Mouse (Mus musculus): Measurements from ENCODE around the gene Nr0b2.

Gene Nr0b2

DNA sequence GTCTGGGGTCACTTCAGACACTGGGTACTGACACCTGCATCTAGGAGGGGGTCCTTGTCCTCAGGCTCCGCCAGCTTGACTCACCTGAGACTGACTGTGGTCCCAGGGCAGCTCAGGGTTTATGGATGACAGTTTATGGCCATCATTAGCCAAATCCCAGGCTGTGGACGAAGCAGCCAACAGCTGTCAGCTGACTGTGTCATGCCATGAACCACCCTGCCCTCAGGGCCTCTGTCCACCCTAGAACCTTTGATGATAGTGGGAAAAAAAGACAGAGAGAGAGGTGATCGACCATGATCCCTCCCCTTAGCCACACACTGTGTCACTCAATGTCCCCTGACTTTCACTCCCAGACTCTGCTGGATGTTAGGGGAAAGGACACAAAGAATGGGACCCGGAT is 8.4 kb downstream of the Nr0b2 start:
- WGBS: 80% methylated on average over 4 of the region's 4 CpGs

DNA sequence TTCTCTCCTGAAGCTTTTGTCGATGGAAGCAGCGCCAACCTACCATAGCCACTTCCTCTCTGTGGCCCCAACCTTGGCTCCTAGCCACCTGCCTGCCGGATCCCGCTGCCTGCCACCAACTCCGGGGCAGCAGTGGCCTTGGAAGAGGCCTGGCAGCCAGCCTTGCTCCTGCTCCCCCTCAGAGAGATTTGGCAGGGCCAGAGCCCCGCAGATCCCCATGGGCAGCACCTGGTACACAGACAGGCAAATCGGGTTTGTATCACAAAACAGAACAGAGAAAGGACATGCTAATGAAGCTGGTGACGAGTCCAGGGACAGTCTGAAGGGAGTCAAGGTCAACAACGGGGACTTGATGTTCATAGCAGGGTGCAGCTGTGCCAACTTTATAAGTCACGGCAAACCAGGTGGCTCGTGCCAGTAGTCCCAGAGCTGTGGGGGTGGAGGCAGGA is 10.0 kb downstream of the Nr0b2 start:
- WGBS: 28% methylated on average over 11 of the region's 11 CpGs

DNA sequence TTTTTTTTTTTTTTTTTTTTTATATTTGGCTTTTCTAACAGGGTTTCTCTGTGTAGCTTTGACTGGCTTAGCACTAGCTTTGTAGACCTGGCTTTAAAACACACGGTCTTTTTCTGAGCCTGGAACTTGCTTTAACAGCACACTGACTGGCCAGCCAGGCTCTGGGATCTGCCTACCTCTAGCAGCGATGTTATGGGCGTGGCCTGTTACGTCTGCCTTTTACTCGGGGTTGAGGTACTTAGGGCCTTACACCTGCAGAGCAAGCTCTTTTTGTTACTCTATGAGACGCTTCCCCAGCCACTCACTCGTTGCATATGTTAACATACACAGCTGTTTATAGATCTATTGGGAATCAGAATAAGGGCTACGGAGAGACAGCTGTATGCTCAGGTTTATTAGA is 14.1 kb downstream of the Nr0b2 start:
- 29% methylated on average over 8 of the region's 8 CpGs for WGBS

DNA sequence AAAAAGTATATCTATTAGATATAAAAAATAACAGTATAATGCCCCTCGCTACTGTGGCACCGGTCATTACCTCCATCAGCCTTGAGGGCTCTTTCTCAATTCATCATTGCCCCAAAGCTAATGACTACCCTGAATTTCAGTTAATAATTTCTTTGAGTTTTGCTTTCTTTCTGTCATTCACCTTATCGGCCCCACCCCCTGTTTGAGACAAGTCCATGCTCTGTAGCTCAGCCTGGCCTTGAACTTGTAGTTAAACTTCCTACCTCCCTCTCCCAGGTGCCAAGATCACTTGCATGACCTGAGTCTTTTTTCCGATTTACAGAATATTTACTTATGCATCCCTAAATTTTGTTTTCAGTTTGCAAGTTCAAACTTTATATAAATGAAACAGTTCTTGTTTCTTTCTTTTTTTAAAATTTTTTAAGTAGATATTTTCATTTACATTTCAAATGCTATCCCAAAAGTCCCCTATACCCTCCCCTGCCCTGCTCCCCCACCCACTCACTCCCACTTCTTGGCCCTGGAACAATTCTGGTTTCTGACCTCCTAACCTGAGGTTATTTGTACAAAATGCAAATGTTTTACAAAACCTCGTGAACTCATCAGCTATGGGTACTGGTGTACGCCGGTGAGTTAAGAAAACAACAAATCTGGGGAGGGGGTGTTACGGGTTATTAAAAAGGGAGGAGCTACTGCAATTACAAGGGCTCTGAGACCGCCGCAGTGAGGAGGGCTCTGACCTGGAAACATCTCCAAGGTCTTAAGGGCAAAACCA is 16.3 kb downstream of the Nr0b2 start:
- 84% methylated on average over 10 of the region's 10 CpGs for WGBS

DNA sequence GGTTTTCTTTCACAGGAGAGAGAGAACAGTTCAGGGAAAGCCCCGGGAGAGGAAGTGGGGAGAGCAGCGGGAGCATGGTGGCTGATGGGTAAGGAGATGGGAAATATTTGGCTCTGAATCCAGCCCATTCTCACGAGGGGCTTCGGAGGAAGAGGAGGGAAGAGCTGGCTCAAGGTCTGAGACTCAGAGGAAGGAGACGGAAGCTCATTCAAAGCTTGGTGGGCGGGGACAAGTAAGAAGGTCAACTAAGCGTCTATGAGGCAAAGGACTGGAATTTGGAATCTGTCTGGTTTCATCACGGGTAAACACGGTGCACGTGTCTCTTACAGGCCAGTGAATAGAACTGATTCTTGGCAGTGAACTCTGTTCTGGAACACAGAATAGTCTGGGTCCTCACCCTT is 16.9 kb downstream of the Nr0b2 start:
- WGBS: 55% methylated on average over 10 of the region's 10 CpGs

DNA sequence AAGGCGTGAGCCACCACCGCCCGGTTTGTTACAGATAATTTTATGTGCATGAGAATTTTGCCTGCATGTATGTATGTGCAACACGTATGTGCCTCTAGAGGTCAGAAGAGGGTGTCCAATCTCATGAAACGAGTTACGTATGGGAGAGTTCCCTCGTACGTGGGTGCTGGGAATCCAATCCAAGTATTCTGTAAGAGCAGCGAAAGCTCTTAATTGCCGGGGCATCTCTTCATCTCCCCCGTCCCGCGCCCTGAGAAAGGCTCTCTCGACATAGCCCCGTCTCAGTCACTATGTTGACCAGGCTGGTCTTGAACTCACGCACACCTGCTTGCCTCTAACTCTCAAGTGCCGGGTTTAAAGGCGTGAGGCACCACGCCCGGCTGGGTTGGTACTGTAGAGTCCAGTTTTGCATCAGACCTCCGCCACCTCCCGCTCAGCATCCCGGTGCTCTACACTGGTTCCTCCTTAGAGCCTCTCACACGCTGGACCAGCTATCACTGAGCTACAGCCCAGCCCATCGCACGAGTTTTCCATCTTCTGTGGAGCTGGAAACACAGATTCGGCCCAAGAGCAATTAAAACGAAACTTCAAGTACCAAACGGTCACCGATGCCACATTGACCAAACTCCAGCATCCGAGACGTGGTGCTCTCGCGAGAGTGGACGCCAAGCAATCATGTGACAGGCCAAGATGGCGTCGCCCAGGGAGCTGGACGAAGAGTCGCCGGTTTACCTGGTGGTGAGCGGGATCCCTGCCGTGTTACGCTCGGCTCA is 21.1 kb downstream of the Nr0b2 start, which contains the start of gene Gpatch3:
TSS of gene Gpatch3 (plus strand) at position 676 of the 773 bp plus-strand sequence.
- WGBS: 3% methylated on average over 44 of the region's 44 CpGs

DNA sequence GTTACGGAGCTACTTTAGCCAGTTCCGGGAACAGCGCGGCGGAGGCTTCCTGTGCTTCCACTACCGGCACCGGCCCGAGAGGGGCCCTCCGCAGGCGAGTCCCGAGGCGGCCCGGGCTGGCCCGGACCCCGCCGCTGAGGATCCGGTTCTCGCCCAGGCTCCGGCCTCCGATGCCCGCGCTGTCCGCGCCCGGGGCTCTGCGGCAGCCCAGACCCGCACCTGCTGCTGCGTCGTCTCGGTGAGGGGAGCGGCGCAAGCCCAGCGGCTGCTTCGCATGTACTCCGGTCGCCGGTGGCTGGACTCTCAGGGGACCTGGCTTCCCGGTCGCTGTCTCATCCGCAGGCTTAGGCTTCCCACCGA is 21.6 kb downstream of the Nr0b2 start:
- WGBS: under 1% methylated on average over 41 of the region's 41 CpGs

DNA sequence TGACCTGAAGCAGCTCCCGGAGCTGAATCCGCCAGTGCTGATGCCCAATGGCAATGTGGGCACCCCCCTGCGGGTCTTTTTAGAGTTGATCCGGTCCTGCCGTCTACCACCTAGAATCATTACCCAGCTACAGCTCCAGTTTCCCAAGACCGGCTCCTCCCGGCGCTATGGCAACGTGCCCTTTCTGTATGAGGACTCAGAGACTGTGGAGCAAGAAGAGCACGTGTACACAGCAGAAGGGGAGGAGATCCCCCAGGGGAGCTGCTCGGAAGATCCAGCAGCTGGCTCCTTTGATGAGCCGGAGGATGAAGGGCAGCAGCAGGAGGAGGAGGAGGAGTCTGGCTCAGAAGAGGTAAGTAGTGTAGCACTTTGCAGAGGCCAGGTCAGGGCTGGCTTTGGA is 24.8 kb downstream of the Nr0b2 start:
- WGBS: 72% methylated on average over 12 of the region's 12 CpGs

DNA sequence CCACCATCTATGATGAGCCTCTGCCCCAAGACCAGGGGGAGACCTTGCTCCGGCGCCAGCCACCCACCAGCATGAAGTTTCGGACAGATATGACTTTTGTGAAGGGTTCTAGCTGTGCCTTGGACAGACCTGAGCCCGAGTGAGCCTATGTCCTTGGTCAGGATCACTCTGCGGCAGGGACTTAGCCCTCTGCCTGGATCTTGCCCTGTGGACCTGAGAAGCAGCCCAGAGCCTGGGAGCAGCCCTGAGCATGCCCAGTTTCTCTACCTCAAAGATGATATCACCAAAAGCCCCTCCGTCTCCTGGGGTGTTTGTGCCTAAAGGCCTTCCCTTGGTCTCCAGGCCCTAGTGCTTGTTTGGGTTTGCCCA is 30.5 kb downstream of the Nr0b2 start:
- WGBS: 59% methylated on average over 6 of the region's 6 CpGs

DNA sequence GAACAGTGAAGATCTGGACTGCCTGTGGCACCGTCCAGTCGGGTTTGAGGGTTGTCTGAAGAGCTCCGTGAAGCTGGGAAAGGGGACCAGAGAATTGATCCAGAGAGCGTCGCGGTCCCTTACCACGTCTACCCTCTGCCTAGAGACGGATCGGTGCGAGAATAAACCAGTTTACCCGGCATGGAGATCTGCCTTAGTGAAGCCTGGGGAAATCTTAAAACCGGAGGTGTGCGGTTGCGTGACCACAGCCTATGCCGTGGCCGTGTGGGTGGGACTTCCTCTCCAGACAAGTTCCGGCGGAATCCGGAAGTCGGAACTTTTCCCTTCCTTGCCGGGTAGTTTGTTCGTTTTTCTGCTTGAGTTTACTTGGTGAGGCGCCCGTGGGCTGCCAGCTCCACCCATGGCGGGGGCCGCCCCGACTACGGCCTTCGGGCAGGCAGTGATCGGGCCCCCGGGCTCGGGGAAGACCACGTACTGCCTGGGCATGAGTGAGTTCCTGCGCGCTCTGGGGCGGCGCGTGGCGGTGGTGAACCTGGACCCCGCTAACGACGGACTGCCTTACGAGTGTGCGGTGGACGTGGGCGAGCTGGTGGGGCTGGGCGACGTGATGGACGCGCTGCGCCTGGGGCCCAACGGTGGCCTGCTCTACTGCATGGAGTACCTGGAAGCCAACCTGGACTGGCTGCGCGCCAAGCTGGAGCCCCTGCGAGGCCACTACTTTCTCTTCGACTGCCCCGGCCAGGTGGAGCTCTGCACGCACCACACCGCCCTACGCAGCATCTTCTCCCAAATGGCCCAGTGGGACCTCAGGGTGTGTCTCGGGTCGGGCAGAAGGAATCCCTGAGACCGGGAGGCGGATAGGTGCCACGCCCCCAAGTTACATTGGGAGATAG is 31.1 kb downstream of the Nr0b2 start, which contains the start of gene Gpn2:
TSS of gene Gpn2 (plus strand) at position 304 of the 893 bp plus-strand sequence.
- under 1% methylated on average over 65 of the region's 65 CpGs for WGBS

DNA sequence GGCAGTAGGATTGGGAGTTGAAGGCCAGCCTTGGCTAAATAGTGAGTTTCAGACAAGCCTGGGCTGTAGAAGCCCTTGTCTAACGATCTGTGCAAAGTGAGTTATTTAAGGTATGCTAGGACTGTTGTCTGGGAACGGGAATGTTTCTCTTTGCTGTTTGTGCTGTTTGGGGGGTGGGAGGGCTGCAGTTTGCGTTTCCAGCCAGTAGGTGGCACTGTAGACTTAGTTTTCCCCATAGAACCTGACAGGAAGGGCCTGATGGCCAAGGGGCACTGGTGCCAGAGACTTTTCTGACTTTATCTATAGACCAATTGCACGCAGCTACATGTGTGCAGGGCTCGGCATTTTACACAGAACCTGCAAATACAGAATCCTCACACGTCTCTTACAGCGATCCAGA is 39.4 kb downstream of the Nr0b2 start:
- WGBS: 32% methylated on average over 7 of the region's 7 CpGs

DNA sequence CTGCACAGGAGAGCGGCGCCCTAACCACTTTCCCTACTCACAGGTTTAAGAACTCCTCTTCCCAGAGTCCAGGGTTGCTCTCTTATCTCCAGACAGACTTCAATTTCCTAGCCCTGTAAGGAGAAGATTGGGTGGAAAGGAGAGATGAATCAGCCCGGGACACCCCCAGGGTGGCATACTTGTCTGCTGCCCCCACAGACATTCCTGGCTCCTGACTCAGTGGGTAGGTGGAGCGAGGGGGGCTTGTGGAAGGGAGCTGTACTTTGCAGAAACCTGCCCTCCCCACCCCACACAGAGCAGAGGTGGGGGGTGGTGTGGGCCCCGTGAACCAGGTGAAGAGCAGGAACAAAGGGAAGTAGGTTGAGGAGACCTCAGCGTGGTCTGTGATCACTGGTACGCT is 42.4 kb downstream of the Nr0b2 start:
- 60% methylated on average over 7 of the region's 7 CpGs for WGBS

DNA sequence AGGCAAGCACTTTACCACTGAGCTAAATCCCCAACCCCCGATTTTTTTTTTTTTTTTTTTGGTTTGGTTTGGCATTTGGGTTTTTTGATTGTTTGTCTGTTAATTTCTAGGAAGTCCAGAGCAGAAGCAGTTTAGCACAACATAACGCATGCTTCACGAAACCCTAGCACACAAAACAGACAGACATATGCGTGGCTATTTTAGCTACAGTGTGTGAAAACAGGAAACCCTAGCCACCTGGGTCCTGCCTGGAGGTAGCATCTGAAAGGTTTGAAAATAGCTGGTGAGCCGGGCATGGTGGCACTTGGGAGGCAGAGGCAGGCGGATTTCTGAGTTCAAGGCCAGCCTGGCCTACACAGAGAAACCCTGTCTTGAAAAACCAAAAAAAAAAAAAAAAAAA is 42.9 kb downstream of the Nr0b2 start:
- 61% methylated on average over 6 of the region's 6 CpGs for WGBS

DNA sequence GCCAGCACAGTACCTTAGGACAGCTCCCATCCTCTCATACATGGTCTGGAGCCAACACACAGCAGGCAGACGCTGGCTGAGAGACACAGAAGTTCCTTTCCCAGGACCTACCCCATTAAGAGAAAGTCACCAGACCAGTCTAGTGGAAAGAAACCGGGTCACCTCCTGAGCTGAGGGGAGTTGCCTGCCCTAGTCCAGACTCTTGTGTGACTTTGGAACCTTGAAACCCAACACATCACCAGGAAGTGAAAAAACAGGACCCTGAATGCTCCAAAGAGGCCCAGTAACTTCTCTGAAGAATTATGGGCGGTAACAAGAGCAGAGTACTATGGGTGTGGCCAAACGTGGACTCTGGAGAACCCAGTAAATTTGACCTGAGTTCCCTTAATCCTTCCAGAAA is 45.4 kb downstream of the Nr0b2 start:
- 67% methylated on average over 4 of the region's 4 CpGs for WGBS

DNA sequence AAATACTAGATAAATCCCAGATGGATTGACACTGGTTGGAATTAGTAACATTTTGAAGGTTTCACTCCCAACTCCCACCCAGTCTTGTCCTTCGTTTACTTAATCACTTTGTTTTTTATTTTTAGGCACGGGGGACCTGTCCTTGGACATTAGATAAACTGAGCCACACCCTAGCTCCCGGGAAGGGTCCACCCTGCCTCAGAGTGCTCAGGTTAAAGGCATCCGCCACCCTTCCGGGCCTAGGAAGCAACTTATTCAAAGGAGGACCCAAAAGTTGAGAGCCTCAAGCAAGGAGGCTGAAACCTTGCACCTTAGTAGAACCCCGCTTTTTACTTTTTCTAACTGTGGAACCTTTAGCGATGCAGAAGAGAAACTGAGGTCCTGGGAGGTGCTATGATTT is 45.9 kb downstream of the Nr0b2 start:
- 44% methylated on average over 7 of the region's 7 CpGs for WGBS

DNA sequence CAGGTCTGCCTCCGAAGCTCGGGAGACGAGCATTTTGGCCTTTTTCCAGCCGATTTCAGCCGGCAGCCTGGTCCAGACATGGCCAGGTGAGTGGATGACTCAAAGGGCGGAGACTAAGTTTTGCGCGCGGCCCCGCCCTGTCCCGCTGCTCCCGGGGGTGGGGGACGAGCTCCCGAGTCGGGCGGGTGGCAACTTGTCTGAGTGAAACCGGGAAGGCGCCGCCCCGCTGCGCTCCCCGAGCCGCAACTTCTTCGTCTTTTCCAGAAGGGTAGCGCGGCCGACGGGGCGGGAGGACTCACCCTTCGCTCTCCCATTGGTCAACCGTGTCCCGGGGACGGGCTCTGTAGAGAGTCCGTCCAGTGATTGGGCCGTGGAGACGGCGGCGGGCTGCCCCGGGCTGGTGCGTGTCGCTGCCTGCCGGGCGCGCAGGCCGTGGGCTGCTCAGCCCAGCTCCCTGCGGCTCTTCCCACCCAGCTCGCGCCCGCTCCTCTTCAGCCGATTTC is 46.4 kb downstream of the Nr0b2 start:
- WGBS: under 1% methylated on average over 50 of the region's 50 CpGs

DNA sequence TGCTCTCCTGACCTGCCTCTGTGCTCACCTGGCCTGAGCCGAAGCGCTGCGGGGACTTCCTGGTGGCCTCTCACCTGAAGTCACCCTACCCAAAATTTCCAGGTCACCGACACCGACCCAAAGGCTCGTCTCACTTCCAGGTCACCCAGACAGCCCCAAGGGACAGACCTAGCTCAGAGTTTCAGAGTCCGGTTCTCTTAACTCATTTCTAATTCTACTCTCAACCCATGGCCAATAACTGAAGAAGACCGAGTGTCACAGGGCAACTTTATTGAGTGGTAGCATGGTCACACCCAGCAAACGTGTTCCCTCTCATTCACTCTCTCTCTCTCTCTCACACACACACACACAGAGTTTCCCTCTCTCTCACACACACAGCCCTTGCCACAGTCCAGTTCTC is 47.1 kb downstream of the Nr0b2 start:
- 15% methylated on average over 9 of the region's 9 CpGs for WGBS

DNA sequence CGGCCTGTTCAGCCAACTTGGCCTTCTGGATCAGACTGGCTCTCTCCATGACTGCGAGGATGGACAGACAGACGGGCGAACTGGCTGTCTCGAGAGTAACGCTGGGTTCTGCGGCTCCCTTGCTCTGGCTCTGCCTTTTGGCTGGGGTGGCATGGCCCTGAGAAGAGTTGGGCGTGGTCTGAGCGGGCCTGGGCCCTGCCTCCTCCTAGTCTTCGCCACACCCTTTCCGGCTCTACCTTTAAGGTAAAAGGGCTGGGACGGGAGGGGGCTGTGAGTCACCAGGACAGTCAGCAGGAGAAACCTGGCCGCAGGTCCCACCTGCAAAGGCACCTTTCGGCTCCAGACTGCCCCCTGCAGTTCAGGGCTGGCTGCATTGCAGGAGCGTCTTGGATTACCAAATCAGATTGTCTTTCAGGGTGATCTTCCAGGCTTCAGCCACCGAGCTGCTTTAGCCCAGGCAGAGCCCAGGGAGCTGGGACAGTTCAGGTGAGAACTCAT is 48.6 kb downstream of the Nr0b2 start, which contains the start of gene Sfn:
TSS of gene Sfn (minus strand) at position 448 of the 498 bp plus-strand sequence.
- 10% methylated on average over 16 of the region's 16 CpGs for WGBS

DNA sequence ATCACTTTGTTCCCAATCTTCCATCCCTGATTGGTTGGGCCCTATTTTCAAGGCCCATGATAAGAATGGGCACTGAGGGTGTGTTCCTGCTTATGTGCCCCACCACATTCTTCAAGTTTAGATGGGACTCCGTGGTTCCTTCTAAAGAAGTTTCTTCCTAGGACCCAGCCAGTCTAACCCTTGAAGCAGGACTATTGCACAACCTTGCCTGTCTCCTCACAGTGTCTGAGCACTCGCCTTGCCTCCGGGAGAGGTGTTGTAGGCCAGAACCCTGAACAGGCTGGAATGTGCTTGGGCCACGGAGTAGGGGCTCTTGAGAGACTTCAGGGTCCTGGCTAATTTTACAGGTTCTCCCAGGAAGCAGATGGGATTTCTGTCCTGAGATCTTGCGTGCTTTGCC is 49.9 kb downstream of the Nr0b2 start:
- 95% methylated on average over 5 of the region's 5 CpGs for WGBS

DNA sequence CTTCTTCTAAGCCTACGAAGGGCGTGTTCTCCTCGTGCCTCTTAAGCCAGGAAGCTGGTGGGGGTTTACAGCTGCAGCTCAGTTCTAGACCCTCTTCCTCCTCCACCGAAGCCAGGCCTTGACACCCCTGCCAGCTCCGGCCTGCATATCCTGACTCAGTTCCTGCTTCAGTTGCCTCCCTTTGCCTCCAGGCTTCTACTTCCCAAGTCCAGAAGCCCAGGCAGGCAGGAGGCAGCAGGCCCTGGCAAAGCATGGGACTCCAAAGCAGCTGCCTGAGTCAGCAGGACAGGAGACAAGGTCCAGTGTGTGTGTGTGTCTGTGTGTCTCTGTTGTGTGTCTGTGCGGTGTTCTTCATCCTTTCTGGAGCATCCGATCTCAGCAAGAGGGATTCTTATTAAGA is 51.0 kb downstream of the Nr0b2 start:
- WGBS: 84% methylated on average over 7 of the region's 7 CpGs

DNA sequence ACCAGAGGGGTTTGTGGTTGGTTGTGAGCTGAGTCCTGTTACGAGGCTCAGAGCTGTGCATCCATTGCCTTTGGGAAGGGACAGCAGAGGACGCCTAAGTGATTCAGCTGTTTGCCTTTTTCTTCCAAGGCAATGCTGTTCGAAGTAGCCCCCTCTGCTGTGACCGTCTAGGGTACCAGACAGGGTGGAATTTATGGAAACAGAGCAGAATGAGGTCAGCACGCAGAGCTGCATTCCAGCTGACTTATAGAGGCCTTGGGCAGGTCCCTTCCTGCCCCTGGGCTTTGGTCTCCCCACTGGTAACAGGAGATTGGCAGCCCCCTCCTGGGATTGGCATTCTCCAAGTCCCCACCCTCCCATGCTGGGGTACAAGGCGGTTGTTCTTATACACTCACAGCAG is 51.7 kb downstream of the Nr0b2 start:
- WGBS: 82% methylated on average over 6 of the region's 6 CpGs

DNA sequence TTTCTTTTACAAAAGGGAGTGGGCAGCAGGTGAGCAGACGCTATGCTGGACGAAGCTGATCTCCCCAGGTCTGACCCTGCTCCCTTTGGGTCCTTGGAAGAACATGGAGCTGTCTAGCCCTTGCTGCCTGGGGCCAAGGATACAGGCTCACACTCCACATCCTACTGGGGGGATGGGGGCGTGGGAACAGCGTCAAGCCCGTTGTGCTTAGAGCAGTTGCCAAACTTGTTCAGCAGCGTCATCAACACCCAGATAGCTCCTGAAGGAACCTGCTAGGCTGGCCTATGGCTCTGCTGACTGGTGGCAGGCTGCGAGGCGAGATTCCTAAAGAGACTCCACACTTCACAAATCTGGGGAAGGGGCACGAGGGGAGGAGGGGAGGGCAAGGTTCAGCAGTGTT is 52.2 kb downstream of the Nr0b2 start:
- WGBS: 63% methylated on average over 9 of the region's 9 CpGs

Data from cerebral cortex, adult 2 months (tissue).